ENCODE assay signal across 8 mouse cellular contexts in the genomic region with DNA sequence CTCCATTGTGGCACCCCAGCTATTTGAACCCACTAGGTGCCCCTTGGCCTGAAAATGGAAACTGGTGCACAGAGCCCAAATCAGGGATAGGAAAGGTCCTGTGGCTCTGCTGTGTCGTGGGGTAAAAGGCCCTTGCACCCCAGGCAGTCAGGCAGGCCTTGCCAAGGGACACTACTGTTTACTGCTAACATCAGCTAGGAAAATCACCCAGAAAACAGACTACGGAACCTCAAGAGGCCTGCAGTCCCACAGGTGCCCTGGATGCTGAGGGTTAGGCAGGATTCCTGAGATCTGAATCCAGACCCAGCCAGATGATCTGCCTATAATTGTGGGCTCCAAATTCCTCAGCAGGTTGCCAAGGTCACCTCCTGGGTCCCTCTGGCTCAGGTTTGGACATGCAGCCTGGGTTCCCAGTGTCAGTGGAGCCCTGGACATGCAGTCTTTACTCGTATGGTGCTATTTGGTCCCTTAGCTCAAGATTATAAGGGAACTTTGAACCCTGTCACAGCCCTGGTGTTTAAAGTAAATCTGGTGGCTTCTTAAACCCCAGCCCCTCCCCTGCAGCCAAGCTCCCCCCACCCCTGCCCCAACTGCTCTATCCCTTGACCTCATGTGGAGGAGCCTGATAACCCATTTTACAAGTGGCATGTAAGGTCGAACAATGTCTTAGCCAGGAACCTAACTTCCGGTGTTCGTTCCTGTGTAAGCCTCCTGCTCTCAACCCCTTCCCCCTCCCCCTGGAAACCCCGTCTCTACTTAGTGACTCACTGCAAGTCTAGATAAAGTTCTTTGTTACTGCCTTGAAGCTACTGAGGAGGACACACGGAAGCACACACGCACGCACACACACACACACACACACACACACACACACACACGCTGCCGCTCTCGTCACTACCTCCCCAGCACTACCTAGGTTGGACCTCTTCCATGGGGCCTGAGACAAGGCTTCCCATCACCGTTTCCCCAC. TPM values are rescaled to one million over a fixed set of nuclear protein-coding genes. Genes with fewer than 3 reads are reported as not detected.
DNase-seq lines count a peak whose midpoint lies in the region; ATAC-seq and TF ChIP-seq lines count a peak whose summit lies in the region.

No protein-coding gene starts in this region.

- H3K36me3 ChIP-seq in embryonic facial prominence, embryonic 10.5 days (replicated peaks): no peaks in the 10 kb centered on the region

- peak; percentile 81 for DNase-seq in testis, postnatal 10 days (ENCODE audit: low spot score)
- no peak for DNase-seq in testis, postnatal 14 days (ENCODE audit: low spot score)
- peak; percentile 28 for DNase-seq in embryonic facial prominence, embryonic 10.5 days (ENCODE audit: low spot score)
- peak; percentile 37 for DNase-seq in kidney, adult 9 months
- peak; percentile 47 for DNase-seq in lung, postnatal 14 days
- DNase-seq in layer of hippocampus, adult 18-20 months (ENCODE audit: low spot score in 2 of 2): no peak
- DNase-seq in cerebellum, adult 2 months: no peak

- peaks cover 41% of the 10 kb centered on the region for H3K4me1 ChIP-seq in embryonic facial prominence, embryonic 10.5 days
- H3K4me1 ChIP-seq in cerebellum, adult 2 months (ENCODE audit: control insufficient read depth, insufficient read depth, low read length): peaks cover 12% of the 10 kb centered on the region

- no peak for TF ChIP-seq CTCF in cerebellum, adult 2 months (IDR thresholded peaks at IDR 0.05; ENCODE audit: borderline replicate concordance, insufficient read depth, low read depth, low read length)

- no peak for ATAC-seq in monocyte, adult 5-6 weeks (replicated peaks; ENCODE audit: insufficient number of reproducible peaks, low FRiP score, low TSS enrichment, poor library complexity, severe bottlenecking)

- TF ChIP-seq POLR2A in cerebellum, adult 2 months (IDR thresholded peaks at IDR 0.05; ENCODE audit: borderline replicate concordance, insufficient read depth, low read length): no peak

- no peak overlapping the region for H3K4me3 ChIP-seq in embryonic facial prominence, embryonic 10.5 days
- no peak overlapping the region for H3K4me3 ChIP-seq in cerebellum, adult 2 months (replicated peaks; ENCODE audit: insufficient read depth, low read depth, low read length)

- H3K27me3 ChIP-seq in embryonic facial prominence, embryonic 10.5 days (replicated peaks; ENCODE audit: low read depth, poor library complexity, severe bottlenecking): no peaks in the 10 kb centered on the region
- no peaks in the 10 kb centered on the region for H3K27me3 ChIP-seq in cerebellum, adult 2 months (ENCODE audit: control insufficient read depth, insufficient read depth, low read length)

- 77% methylated on average over 14 of the region's 14 CpGs for WGBS in embryonic facial prominence, embryonic 10.5 days
- WGBS in cerebellum, adult 2 months: 88% methylated on average over 14 of the region's 14 CpGs

- peak overlapping the region; percentile 73 for H3K27ac ChIP-seq in embryonic facial prominence, embryonic 10.5 days (replicated peaks)
- H3K27ac ChIP-seq in cerebellum, adult 2 months (ENCODE audit: insufficient read depth, low read length): no peak overlapping the region

- no peaks in the 10 kb centered on the region for H3K9me3 ChIP-seq in embryonic facial prominence, embryonic 10.5 days

RNA-seq across cellular contexts. Expression of a gene that starts 28.6 kb away (rescaled TPM):
- polyA plus RNA-seq in embryonic facial prominence, embryonic 10.5 days (2016; fragmentation: Nextera tagmentation; extraction: Ambion mirVana): 14.2 and 14.6 TPM in 2 replicates
- 3.8 to 5.8 TPM (median 5.5 TPM) in 3 replicates for total RNA-seq in monocyte, adult 5-6 weeks (2017)
- 10 to 100 TPM; 11.2 to 12.7 TPM for total RNA-seq in layer of hippocampus, adult 18-20 months (2021)
- 53.3 and 54.8 TPM in 2 replicates for polyA plus RNA-seq in cerebellum, adult 2 months (2012; rRNA removed)

RNA-seq across cellular contexts. Expression of a gene that starts 31.7 kb away (rescaled TPM):
- polyA plus RNA-seq in embryonic facial prominence, embryonic 10.5 days (2016; fragmentation: Nextera tagmentation; extraction: Ambion mirVana): 7.4 and 8.0 TPM in 2 replicates
- total RNA-seq in monocyte, adult 5-6 weeks (2017): 12.4 to 20.5 TPM (median 14.2 TPM) in 3 replicates
- total RNA-seq in layer of hippocampus, adult 18-20 months (2021): 10 to 100 TPM; 16.9 to 17.2 TPM
- polyA plus RNA-seq in cerebellum, adult 2 months (2012; rRNA removed): 15.8 and 16.7 TPM in 2 replicates

Comparison
In these comparisons a context has a peak if more than half of its experiments do, and no peak if none do; other contexts are left out.
1. DNase-seq: peak in testis, postnatal 10 days (single experiment), embryonic facial prominence, embryonic 10.5 days (single experiment), kidney, adult 9 months (single experiment) and lung, postnatal 14 days (single experiment); none in testis, postnatal 14 days (single experiment), layer of hippocampus, adult 18-20 months (0 of 2) and cerebellum, adult 2 months (0 of 2).